Mouse (Mus musculus) heart, postnatal 0 days (tissue): Measurements from ENCODE around the gene Smim17. TPM values are rescaled to one million over a fixed set of nuclear protein-coding genes. Genes with fewer than 3 reads are reported as not detected.
"Not testable (repeated sequence)": the region's sequence is repeated elsewhere in the genome, so short reads cannot be mapped to it uniquely, and the experiment has no call there.

Source experiments
- ATAC-seq: fragments of 200-750 bp; cut with Nextera tagmentation; 2 replicates; pipeline ENCODE4 v1.8.0; 2017; ENCODE audit warnings: low read depth, moderate number of reproducible peaks, moderate library complexity; ENCODE audit not compliant: insufficient read depth
- DNase-seq: peaks from one replicate; pipeline ENCODE4 v3.0.0-alpha.2; 2016; ENCODE audit warnings: low spot score
- H3K27ac ChIP-seq: fragments of 300-500 bp; sonication (generic); 2 replicates; pipeline ENCODE4 v1.5.1; 2014; ENCODE audit warnings: low read depth, mild to moderate bottlenecking
- H3K27me3 ChIP-seq: fragments of 300-500 bp; sonication (generic); 2 replicates; pipeline ENCODE4 v1.6.1; 2014; ENCODE audit warnings: low read length, mixed read lengths; ENCODE audit not compliant: control insufficient read depth, insufficient read depth
- H3K36me3 ChIP-seq: fragments of 300-500 bp; sonication (generic); replicated peaks from 2 replicates; pipeline ENCODE4 v1.6.1; 2014; ENCODE audit warnings: low read length, mixed read lengths; ENCODE audit not compliant: control insufficient read depth, insufficient read depth
- H3K4me1 ChIP-seq: fragments of 300-500 bp; sonication (generic); 2 replicates; pipeline ENCODE4 v1.6.1; 2014; ENCODE audit warnings: antibody characterized with exemption; ENCODE audit not compliant: control insufficient read depth, insufficient read depth
- H3K4me2 ChIP-seq: fragments of 300-500 bp; sonication (generic); 2 replicates; pipeline ENCODE4 v1.6.1; 2014; ENCODE audit warnings: low read depth, mild to moderate bottlenecking, low read length, moderate library complexity
- H3K4me3 ChIP-seq: fragments of 300-500 bp; sonication (generic); 2 replicates; pipeline ENCODE4 v1.5.1; 2014; ENCODE audit warnings: low read depth, low read length
- H3K9ac ChIP-seq: fragments of 300-500 bp; sonication (generic); replicated peaks from 2 replicates; pipeline ENCODE4 v1.6.1; 2014; ENCODE audit warnings: low read depth, low read length, mixed read lengths
- H3K9me3 ChIP-seq: fragments of 300-500 bp; sonication (generic); replicated peaks from 2 replicates; pipeline ENCODE4 v1.6.1; 2016; ENCODE audit warnings: low read length; ENCODE audit not compliant: control insufficient read depth
- CTCF ChIP-seq: IDR thresholded peaks from 2 replicates; pipeline ENCODE4 v1.5.1; 2016; ENCODE audit warnings: antibody characterized with exemption, control low read depth, low read depth
- EP300 ChIP-seq: IDR thresholded peaks from 2 replicates; pipeline ENCODE4 v1.6.1; 2016; ENCODE audit warnings: antibody characterized with exemption, low read depth
- WGBS: fragments of 180-500 bp; shearing (Covaris S2); extraction: QIAGEN DNeasy Blood & Tissue Kit; methylation state at CpG from one replicate; pipeline ENCODE4 v1.1.7; 2014; 5-methylcytosine and 5-hydroxymethylcytosine counted together
- polyA plus RNA-seq: library from polyadenylated mRNA; unstranded; fragments of >200 nt; fragmentation: Nextera tagmentation; extraction: Ambion mirVana; gene quantifications from 2 replicates; pipeline ENCODE4 v1.2.1, GENCODE M21; 2015
- total RNA-seq: library from RNA; depleted of rRNA; stranded (reverse); fragments of >200 nt; gene quantifications from 2 replicates; pipeline ENCODE4 v1.2.3, GENCODE M21; 2014; ENCODE audit warnings: low replicate concordance

Smim17 gene
- total and polyA plus RNA-seq, 2 experiments from 2014 or later, result 0.12 TPM; not detected in 1

DNA sequence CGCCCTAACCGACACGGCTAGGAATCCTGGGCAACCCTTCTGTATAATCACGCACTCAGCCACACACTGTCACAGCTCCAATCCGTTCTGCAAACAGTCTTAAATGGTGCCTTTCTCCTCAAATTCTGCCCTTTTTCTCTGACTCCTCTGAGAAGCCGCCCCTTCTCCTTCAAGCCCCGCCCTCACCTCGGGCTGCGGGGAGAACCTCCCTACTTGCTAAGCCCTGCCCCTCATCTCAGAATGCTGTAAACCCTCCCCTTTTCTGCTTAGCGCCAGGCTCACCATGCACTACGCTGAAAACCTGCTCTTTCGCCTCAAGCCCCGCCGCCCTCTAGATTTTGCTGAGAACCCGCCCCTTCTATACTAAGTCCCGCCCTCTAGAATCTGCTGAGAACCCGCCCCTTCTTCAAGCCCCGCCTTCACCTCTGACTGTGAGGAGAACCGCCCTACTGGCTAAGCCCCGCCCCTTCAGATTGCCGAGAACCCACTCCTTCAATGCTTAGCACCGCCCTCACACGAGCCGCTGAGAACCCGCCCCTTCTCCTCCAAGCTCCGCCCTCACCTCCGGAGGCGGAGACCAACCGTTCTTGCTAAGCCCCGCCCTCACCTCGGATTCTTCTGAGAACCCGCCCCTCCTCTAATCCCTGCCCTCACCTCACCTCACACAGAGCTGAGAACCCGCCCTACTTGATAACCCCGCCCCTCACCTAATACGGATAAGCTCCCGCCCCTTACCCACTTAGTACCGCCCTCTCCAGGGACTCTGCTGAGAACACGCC is 36.1 kb upstream of the Smim17 start:
- Histone ChIP-seq H3K27ac (peak overlapping the region; percentile 80), H3K4me3 (peak overlapping the region; percentile 53), H3K4me2 (peak overlapping the region; percentile 71), H3K9ac (peak overlapping the region; percentile 55), H3K27me3 (no peaks in the 10 kb centered on the region), H3K4me1 (peaks cover 4% of the 10 kb centered on the region; the same call in 1 of the 2 replicates), H3K36me3 (no peaks in the 10 kb centered on the region), H3K9me3 (no peaks in the 10 kb centered on the region)
- DNase-seq (peak; percentile 99), ATAC-seq (peak; percentile 95)
- TF ChIP-seq EP300 (no peak), CTCF (no peak)
- under 1% methylated on average over 37 of the region's 38 CpGs for WGBS

DNA sequence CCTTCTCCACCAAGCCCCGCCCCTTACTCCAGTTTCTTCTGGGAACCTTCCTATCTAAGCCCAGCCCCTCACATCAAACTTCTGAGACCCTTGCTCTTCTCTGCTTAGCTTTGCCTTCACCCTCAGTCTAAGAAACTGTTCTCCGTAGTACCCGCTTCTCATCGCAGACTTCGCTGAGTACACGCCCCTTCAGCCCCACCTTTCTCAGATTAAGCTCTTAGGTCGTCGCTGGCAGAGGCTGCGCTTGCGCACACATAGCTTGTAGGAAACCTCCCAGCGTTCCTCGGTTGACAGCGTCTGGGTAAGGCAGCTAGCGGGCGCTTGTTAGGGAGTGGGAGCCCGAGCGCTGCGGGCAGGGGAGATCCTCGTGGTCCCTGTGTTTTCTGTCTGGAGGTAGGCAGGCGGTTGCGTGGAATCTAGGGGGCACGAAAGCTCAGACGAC is 35.4 kb upstream of the Smim17 start, which contains the start of gene Zfp78:
Gene Zfp78, plus strand, starts transcription at position 234 of the 442 bp plus-strand sequence.
- under 1% methylated on average over 23 of the region's 23 CpGs for WGBS
- H3K9ac ChIP-seq, result peak within 1 kb of the TSS; percentile 62
- ATAC-seq, result peak; percentile 77
- no peaks in the 10 kb centered on the region for H3K9me3 ChIP-seq
- peak within 1 kb of the TSS; percentile 53 for H3K4me3 ChIP-seq
- peak; percentile 38 for TF ChIP-seq CTCF
- no peak for TF ChIP-seq EP300
- no peaks in the 10 kb centered on the region for H3K36me3 ChIP-seq
- peak; percentile 94 for DNase-seq
- H3K4me2 ChIP-seq, result peak within 1 kb of the TSS; percentile 71
- H3K4me1 ChIP-seq, result peaks cover 4% of the 10 kb centered on the region; the same call in 1 of the 2 replicates
- no peaks in the 10 kb centered on the region for H3K27me3 ChIP-seq
- peak within 1 kb of the TSS; percentile 80 for H3K27ac ChIP-seq

DNA sequence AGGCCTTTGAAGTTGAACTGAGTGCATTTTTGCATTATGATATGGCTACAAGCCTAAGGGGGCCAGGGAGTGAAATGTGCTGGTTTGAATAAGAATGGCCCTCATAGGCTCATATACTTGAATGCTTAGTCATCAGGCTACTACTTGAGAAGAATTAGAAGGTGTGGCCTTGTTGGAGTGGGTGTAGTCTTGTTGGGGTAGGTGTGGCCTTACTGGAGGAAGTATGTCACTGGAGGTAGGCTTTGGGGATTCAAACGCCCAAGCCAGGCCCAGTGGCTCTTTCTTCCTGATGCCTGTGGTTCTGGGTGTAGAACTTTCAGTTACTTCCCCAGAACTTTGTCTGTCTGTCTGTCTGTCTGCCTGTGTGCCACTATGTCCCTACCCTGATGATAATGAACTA is 33.8 kb upstream of the Smim17 start:
- Histone ChIP-seq H3K4me2 (no peak overlapping the region), H3K9ac (no peak overlapping the region), H3K27ac (no peak overlapping the region), H3K4me1 (peaks cover 4% of the 10 kb centered on the region; the same call in 1 of the 2 replicates), H3K36me3 (no peaks in the 10 kb centered on the region), H3K9me3 (no peaks in the 10 kb centered on the region), H3K4me3 (no peak overlapping the region), H3K27me3 (no peaks in the 10 kb centered on the region)
- DNase-seq (no peak), ATAC-seq (no peak)
- no peak for TF ChIP-seq EP300
- no peak for TF ChIP-seq CTCF
- WGBS, result 55% methylated on average over 1 of the region's 1 CpGs

DNA sequence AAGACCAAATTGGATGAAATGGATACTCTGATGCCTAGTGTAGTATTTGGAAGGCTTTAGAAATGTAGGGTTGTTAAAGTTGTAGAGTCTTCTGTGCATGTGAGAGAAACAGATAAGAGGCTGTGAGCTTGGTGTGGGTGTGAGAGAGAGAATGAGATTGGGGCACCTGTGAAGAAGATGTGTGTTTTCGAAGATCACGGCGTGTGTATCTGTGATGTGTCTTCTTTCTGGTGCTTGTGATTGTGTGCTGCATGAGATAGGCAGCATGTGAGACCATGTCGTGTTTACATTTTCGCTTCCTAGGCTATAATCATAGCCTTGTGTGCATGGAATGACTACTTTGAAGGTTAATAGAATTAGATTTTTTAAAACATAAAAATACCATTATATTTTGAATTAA is 31.3 kb upstream of the Smim17 start:
- TF ChIP-seq CTCF, result no peak
- TF ChIP-seq EP300, result no peak
- ATAC-seq, result no peak
- DNase-seq, result no peak

DNA sequence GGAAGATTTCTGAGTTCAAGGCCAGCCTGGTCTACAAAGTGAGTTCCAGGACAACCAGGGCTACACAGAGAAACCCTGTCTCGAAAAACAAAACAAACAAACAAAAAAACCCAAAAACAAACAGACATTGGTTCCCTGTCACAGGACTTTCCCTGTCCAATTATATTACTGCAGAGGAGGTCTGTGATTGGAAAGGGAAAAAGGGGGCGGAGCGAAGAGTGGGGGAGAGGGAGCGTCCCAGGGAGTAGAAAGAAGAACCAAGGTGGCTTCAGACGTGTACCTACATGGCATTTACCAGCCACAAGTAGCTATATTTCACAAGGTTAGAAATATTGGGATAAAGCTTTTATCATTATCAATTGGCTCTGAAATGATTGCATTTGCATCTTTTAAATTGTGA is 30.4 kb upstream of the Smim17 start:
- H3K4me3 ChIP-seq, H3K27ac ChIP-seq, H3K4me2 ChIP-seq, H3K36me3 ChIP-seq, DNase-seq, H3K4me1 ChIP-seq, H3K9ac ChIP-seq, ATAC-seq, H3K27me3 ChIP-seq, H3K9me3 ChIP-seq: not testable (repeated sequence)
- 78% methylated on average over 5 of the region's 5 CpGs for WGBS

More for the DNA sequence above, 31.3 kb upstream of the Smim17 start:
- Histone ChIP-seq H3K9me3 (no peaks in the 10 kb centered on the region), H3K27me3 (no peaks in the 10 kb centered on the region), H3K9ac (no peak overlapping the region), H3K4me3 (no peak overlapping the region), H3K4me1 (peaks cover 4% of the 10 kb centered on the region; the same call in 1 of the 2 replicates), H3K36me3 (no peaks in the 10 kb centered on the region), H3K27ac (no peak overlapping the region), H3K4me2 (no peak overlapping the region)
- WGBS, result 86% methylated on average over 5 of the region's 5 CpGs

DNA sequence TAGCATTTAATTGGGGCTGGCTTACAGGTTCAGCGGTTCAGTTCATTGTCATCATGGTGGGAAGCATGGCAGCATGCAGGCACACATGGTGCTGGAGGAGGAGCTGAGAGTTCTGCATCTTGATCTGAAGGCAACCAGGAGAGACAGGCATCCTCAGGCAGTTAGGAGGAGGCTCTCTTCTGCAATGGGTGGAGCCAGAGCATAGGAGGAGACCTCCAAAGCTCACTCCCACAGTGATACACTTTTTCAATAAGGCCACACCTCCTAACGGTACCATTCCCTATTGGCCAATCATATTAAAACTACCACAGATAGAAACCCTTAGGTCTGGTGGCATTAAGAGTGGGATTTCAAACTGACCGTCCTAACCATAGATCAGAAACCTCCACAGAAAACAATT is 29.1 kb upstream of the Smim17 start:
- DNase-seq (no peak), ATAC-seq (no peak)
- Histone ChIP-seq H3K36me3 (peaks cover 5% of the 10 kb centered on the region; the same call in 1 of the 2 replicates), H3K9ac (no peak overlapping the region), H3K4me2 (no peak overlapping the region), H3K9me3 (no peaks in the 10 kb centered on the region), H3K27me3 (no peaks in the 10 kb centered on the region), H3K4me3 (no peak overlapping the region), H3K4me1 (no peaks in the 10 kb centered on the region), H3K27ac (no peak overlapping the region)
- TF ChIP-seq CTCF (no peak), EP300 (no peak)
- WGBS, result 83% methylated on average over 3 of the region's 3 CpGs
